Mouse (Mus musculus) bone marrow macrophage, adult 2 months (primary cell): ENCODE results near the gene Myf6. TPM values are rescaled to one million over a fixed set of nuclear protein-coding genes. Genes with fewer than 3 reads are reported as not detected.

ENCODE experiments used
- H3K27ac ChIP-seq: 2 replicates; pipeline ENCODE4 v1.5.1; 2012; ENCODE audit warnings: low read depth, low read length; ENCODE audit not compliant: insufficient read depth
- H3K4me1 ChIP-seq: 2 replicates; pipeline ENCODE4 v1.6.1; 2012; ENCODE audit warnings: low read length; ENCODE audit not compliant: control insufficient read depth, insufficient read depth
- H3K4me3 ChIP-seq: 2 replicates; pipeline ENCODE4 v1.5.1; 2012; ENCODE audit warnings: mild to moderate bottlenecking, low read length, moderate library complexity; ENCODE audit not compliant: insufficient read depth
- CTCF ChIP-seq: IDR thresholded peaks from 2 replicates; pipeline ENCODE4 v1.5.1; 2012; ENCODE audit warnings: low read depth, mild to moderate bottlenecking, low read length, moderate library complexity
- POLR2A ChIP-seq: IDR thresholded peaks from 2 replicates; pipeline ENCODE4 v1.6.1; 2012; ENCODE audit warnings: mild to moderate bottlenecking, low read depth, low read length, borderline replicate concordance
- polyA plus RNA-seq: library from polyadenylated mRNA; stranded (reverse); fragments of >200 nt; gene quantifications from 2 replicates; pipeline ENCODE4 v1.2.4, GENCODE M21; 2012; ENCODE audit not compliant: missing spikeins, insufficient read depth, insufficient read length

Myf6 gene
- polyA plus RNA-seq, 1 experiment: not detected

DNA sequence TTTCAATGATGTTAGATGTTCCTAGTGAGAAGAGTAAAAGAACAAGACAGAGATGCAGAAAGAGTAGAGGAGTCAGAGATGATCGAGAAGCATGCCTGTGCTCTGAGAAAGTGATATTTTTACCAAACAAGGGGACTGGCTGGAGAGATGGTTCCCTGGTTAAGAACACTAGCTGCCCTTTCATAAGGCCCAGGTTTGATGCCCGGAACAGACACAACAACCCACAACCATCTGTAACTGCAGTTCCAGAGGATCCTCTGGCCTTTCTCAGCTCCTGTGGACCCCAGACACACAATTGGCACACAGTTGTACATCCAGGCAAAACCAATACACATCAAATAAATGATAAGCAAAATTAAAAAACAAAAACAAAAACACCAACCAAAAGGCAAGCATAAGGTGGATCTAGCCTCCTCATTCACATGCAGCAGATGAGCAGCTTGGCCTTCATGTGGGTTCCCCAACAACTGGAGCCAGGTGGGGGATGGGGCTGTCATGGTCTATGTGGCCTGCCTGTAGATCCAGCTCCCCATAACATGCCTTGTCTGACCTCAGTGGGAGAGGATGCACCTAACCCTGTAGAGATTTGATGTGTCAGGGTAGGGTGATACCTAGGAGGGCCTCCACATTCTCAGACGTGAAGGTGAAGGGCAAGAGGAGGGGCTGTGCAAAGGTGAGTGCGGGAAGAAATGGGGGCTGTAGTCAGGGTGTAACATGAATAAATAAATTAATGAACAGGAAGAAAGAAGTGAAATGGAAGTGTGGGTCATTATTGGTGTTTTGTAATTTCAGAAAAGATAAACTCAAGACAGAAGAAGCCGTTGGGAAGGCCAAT lies 44.8 kb downstream of the Myf6 start:
- H3K4me1 ChIP-seq: no peaks in the 10 kb centered on the region

More for the DNA sequence above, 44.8 kb downstream of the Myf6 start:
- Histone ChIP-seq H3K27ac (no peak overlapping the region), H3K4me3 (no peak overlapping the region)
- TF ChIP-seq CTCF (no peak), POLR2A (no peak)

Other genes starting within 250 kb of the Myf6 start
- gene Lin7a, start 223.1 kb downstream of the Myf6 start, polyA plus RNA-seq: not detected in 2 replicates
- gene Myf5, start 8.6 kb downstream of the Myf6 start, polyA plus RNA-seq: not detected in 2 replicates
- gene Ptprq, start 225.3 kb upstream of the Myf6 start, polyA plus RNA-seq: not detected in 2 replicates